Mouse (Mus musculus): Measurements from ENCODE around the gene Casc1. TPM values are rescaled to one million over a fixed set of nuclear protein-coding genes. Genes with fewer than 3 reads are reported as not detected.

Gene Casc1
- polyA plus RNA-seq, 1 experiment from 2014 or later, result 0.14 TPM

GRCm38 (mm10) chr6:145127652-145128051 is 83.2 kb downstream of the Casc1 start:
- Histone ChIP-seq H3K4me1 (replicated peaks) (no peaks in the 10 kb centered on the region), H3K4me2 (replicated peaks) (no peak overlapping the region), H3K36me3 (no peaks in the 10 kb centered on the region), H3K27ac (no peak overlapping the region), H3K9ac (no peak overlapping the region), H3K4me3 (replicated peaks) (no peak overlapping the region), H3K27me3 (replicated peaks) (no peaks in the 10 kb centered on the region), H3K9me3 (no peaks in the 10 kb centered on the region)
- 98% methylated on average over 3 of the region's 3 CpGs for WGBS
- ATAC-seq, result no peak

- no peaks in the 10 kb centered on the region for H3K4me1 ChIP-seq (replicated peaks)
- H3K27ac ChIP-seq, result no peak overlapping the region
- no peak overlapping the region for H3K4me2 ChIP-seq (replicated peaks)
- H3K4me3 ChIP-seq (replicated peaks), result no peak overlapping the region
- H3K9ac ChIP-seq, result no peak overlapping the region
- H3K36me3 ChIP-seq, result no peaks in the 10 kb centered on the region
- 53% methylated on average over 7 of the region's 7 CpGs for WGBS
- ATAC-seq, result no peak
- no peaks in the 10 kb centered on the region for H3K9me3 ChIP-seq
- no peaks in the 10 kb centered on the region for H3K27me3 ChIP-seq (replicated peaks)
Measured at GRCm38 (mm10) chr6:145125591-145126113, 85.2 kb downstream of the Casc1 start.

Other genes starting within 250 kb of the Casc1 start
- 6.1 and 6.6 TPM in 2 replicates for gene Bcat1, start 134.8 kb downstream of the Casc1 start, polyA plus RNA-seq (2015; fragmentation: Nextera tagmentation; extraction: Ambion mirVana)
- gene Lrmp, start 95.4 kb downstream of the Casc1 start, polyA plus RNA-seq (2015; fragmentation: Nextera tagmentation; extraction: Ambion mirVana), result 2.7 and 5.8 TPM in 2 replicates
- 42.8 and 43.1 TPM in 2 replicates for gene Etfrf1, start 129 bp upstream of the Casc1 start, polyA plus RNA-seq (2015; fragmentation: Nextera tagmentation; extraction: Ambion mirVana)
- 67.6 and 68.6 TPM in 2 replicates for gene Kras, start 39.2 kb upstream of the Casc1 start, polyA plus RNA-seq (2015; fragmentation: Nextera tagmentation; extraction: Ambion mirVana)